Mouse (Mus musculus) ES-Bruce4 (cell line): ENCODE results near the gene Slc1a2. TPM values are rescaled to one million over a fixed set of nuclear protein-coding genes. Genes with fewer than 3 reads are reported as not detected.

ENCODE experiments used
- H3K27ac ChIP-seq: 2 replicates; pipeline ENCODE4 v1.5.1; 2012; ENCODE audit warnings: low read length, inconsistent platforms; ENCODE audit not compliant: insufficient read depth
- H3K27me3 ChIP-seq: 2 replicates; pipeline ENCODE4 v1.6.1; 2012; ENCODE audit warnings: mild to moderate bottlenecking, low read length, inconsistent platforms; ENCODE audit not compliant: control insufficient read depth, poor library complexity, insufficient read depth, severe bottlenecking
- H3K36me3 ChIP-seq: 2 replicates; pipeline ENCODE4 v1.6.1; 2012; ENCODE audit warnings: inconsistent platforms, mild to moderate bottlenecking, low read length, moderate library complexity; ENCODE audit not compliant: control insufficient read depth, poor library complexity, insufficient read depth, severe bottlenecking
- H3K4me1 ChIP-seq: one replicate; pipeline ENCODE4 v1.8.1; 2011; ENCODE audit warnings: low read length; ENCODE audit not compliant: control insufficient read depth, insufficient read depth
- H3K4me3 ChIP-seq: 2 replicates; pipeline ENCODE4 v1.5.1; 2011; ENCODE audit warnings: low read depth, mild to moderate bottlenecking, low read length
- H3K9ac ChIP-seq: 2 replicates; pipeline ENCODE4 v1.6.1; 2012; ENCODE audit warnings: low read depth, mild to moderate bottlenecking, inconsistent platforms; ENCODE audit not compliant: poor library complexity, severe bottlenecking
- H3K9me3 ChIP-seq: replicated peaks from 2 replicates; pipeline ENCODE4 v1.6.1; 2012; ENCODE audit warnings: mild to moderate bottlenecking, low read length, inconsistent platforms; ENCODE audit not compliant: control insufficient read depth, poor library complexity, insufficient read depth, severe bottlenecking
- CTCF ChIP-seq: IDR thresholded peaks from one replicate; pipeline ENCODE4 v1.8.1; 2011; ENCODE audit warnings: low read depth, low read length
- EP300 ChIP-seq: IDR thresholded peaks from 2 replicates; pipeline ENCODE4 v1.6.1; 2011; ENCODE audit warnings: low read depth, low read length; ENCODE audit not compliant: insufficient read depth
- POLR2A ChIP-seq: IDR thresholded peaks from one replicate; pipeline ENCODE4 v1.8.1; 2011; ENCODE audit warnings: low read length; ENCODE audit not compliant: insufficient read depth
- polyA plus RNA-seq: library from polyadenylated mRNA; stranded (reverse); fragments of >200 nt; gene quantifications from 2 replicates; pipeline ENCODE4 v1.2.4, GENCODE M21; 2011; ENCODE audit warnings: low read depth; ENCODE audit not compliant: missing spikeins, insufficient read depth, insufficient read length

The Slc1a2 gene
- polyA plus RNA-seq, 1 experiment: 0.09 TPM

- no peak overlapping the region for H3K27ac ChIP-seq
- TF ChIP-seq CTCF (no peak), EP300 (no peak), POLR2A (no peak)
Measured at GRCm38 (mm10) chr2:102697732-102698131, 39.3 kb downstream of the Slc1a2 start.

DNA sequence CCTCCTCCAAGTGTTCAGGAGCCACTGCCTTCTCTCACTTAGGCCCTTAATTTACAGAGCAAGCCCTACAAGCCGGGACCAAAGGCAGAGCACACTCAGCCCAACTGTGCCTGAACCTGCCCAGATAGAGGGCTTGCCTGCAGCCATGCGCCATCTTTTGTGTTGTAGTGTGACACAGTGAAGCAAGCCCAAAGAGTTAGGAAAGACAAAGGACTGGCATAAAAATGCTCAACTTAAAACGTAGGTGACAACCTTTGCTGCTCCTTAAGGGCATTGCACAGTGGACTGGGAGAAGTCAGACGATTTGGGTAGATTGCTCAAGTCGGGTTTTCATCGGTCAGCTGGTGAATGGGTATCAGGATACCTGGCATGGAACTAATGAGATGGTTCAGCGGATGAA, 41.5 kb downstream of the Slc1a2 start:
- no peaks in the 10 kb centered on the region for H3K36me3 ChIP-seq
- no peak overlapping the region for H3K9ac ChIP-seq
- no peaks in the 10 kb centered on the region for H3K9me3 ChIP-seq
- no peak overlapping the region for H3K4me3 ChIP-seq
- no peak overlapping the region for H3K27ac ChIP-seq
- no peaks in the 10 kb centered on the region for H3K4me1 ChIP-seq
- TF ChIP-seq EP300 (no peak), CTCF (no peak), POLR2A (no peak)
- H3K27me3 ChIP-seq: no peaks in the 10 kb centered on the region

More at GRCm38 (mm10) chr2:102697732-102698131, 39.3 kb downstream of the Slc1a2 start:
- no peaks in the 10 kb centered on the region for H3K36me3 ChIP-seq
- no peak overlapping the region for H3K9ac ChIP-seq
- H3K27me3 ChIP-seq: no peaks in the 10 kb centered on the region
- no peak overlapping the region for H3K4me3 ChIP-seq
- no peaks in the 10 kb centered on the region for H3K4me1 ChIP-seq
- no peaks in the 10 kb centered on the region for H3K9me3 ChIP-seq

- no peaks in the 10 kb centered on the region for H3K4me1 ChIP-seq
- H3K9me3 ChIP-seq: no peaks in the 10 kb centered on the region
- H3K27ac ChIP-seq: no peak overlapping the region
- no peaks in the 10 kb centered on the region for H3K36me3 ChIP-seq
- TF ChIP-seq EP300: no peak
- no peak for TF ChIP-seq CTCF
- H3K4me3 ChIP-seq: no peak overlapping the region
- no peaks in the 10 kb centered on the region for H3K27me3 ChIP-seq
- H3K9ac ChIP-seq: no peak overlapping the region
Measured at GRCm38 (mm10) chr2:102700695-102701094, 42.2 kb downstream of the Slc1a2 start.

DNA sequence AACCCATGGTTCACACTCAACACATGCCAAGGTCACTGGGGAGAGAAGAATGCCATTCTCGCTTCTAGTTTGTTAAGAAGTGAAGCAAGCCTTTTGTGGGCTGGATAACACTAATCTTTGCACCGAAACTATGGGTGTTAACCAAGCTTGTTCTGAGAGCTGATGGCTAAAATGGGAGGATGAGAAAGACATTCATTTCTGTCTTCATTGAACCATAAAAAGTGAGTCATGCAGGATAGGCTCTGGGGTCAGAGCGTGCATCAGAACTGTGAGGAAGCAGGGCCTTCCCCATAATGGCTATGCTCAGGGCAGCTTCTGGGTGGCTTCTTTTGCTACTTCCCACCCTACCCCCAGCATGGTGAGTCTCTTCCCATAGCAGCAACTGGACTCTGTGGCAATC, 42.9 kb downstream of the Slc1a2 start:
- H3K9ac ChIP-seq: no peak overlapping the region
- no peaks in the 10 kb centered on the region for H3K27me3 ChIP-seq
- no peak for TF ChIP-seq CTCF
- TF ChIP-seq EP300: no peak
- TF ChIP-seq POLR2A: no peak
- H3K27ac ChIP-seq: no peak overlapping the region
- no peaks in the 10 kb centered on the region for H3K4me1 ChIP-seq
- H3K4me3 ChIP-seq: no peak overlapping the region
- H3K9me3 ChIP-seq: no peaks in the 10 kb centered on the region
- H3K36me3 ChIP-seq: no peaks in the 10 kb centered on the region

DNA sequence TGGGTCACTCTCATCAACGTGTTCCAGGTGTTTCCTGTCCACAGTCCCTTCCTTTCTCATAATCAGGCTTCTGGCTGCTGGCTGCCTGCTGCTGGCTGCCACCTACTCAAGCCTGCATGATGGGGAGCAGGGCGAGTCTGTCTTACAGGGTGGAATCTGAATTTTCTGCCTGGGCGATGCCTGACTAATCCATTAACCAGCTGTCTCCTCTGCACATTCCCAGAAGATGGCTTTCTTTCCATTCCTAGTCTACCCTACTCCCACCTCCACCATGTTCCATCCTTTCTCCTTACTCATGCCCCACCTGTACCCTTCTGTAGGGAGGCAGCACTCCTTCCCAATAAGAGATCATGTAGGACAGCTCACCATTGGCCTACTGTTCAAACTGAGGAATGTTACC, 45.1 kb downstream of the Slc1a2 start:
- no peaks in the 10 kb centered on the region for H3K36me3 ChIP-seq
- no peak overlapping the region for H3K27ac ChIP-seq
- no peak overlapping the region for H3K4me3 ChIP-seq
- no peak for TF ChIP-seq EP300
- TF ChIP-seq POLR2A: no peak
- TF ChIP-seq CTCF: no peak
- no peaks in the 10 kb centered on the region for H3K4me1 ChIP-seq
- H3K9ac ChIP-seq: no peak overlapping the region
- H3K27me3 ChIP-seq: no peaks in the 10 kb centered on the region
- no peaks in the 10 kb centered on the region for H3K9me3 ChIP-seq

DNA sequence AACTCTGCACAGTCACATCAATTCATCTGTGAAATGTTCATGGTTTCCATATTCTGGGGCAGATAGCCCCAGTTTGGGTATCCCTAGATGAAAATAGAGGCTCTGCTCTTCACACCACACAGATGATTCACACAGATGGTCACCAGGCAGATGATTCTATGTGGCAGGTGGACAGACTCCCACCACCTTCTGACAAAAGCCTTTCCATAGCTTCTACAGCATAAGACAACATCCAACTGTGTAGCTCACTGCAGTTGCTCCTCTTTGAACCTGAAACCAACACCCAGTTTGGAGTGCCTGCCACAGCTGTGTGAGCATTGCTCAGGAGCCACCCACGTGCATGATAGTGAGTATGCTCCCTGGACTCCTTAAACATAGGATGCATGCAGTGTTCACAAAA, 46.3 kb downstream of the Slc1a2 start:
- H3K9ac ChIP-seq: no peak overlapping the region
- no peaks in the 10 kb centered on the region for H3K9me3 ChIP-seq
- H3K27me3 ChIP-seq: no peaks in the 10 kb centered on the region

More for the DNA sequence above, 46.3 kb downstream of the Slc1a2 start:
- no peaks in the 10 kb centered on the region for H3K4me1 ChIP-seq
- no peak overlapping the region for H3K4me3 ChIP-seq
- TF ChIP-seq POLR2A (no peak), CTCF (no peak), EP300 (no peak)
- H3K27ac ChIP-seq: no peak overlapping the region
- H3K36me3 ChIP-seq: no peaks in the 10 kb centered on the region
